Mouse (Mus musculus) spleen, adult 2 months (tissue): Measurements from ENCODE around the gene Cntn3.

ENCODE experiments used
- CTCF ChIP-seq: fragments of 200-500 bp; IDR thresholded peaks from 2 replicates; pipeline ENCODE4 v1.5.1; 2011; ENCODE audit warnings: mild to moderate bottlenecking, inconsistent platforms; ENCODE audit not compliant: insufficient read depth, insufficient read length, insufficient replicate concordance; ENCODE audit errors: extremely low read depth
- POLR2A ChIP-seq: fragments of 200-500 bp; IDR thresholded peaks from 2 replicates; pipeline ENCODE4 v1.6.1; 2011; ENCODE audit warnings: low read depth, low read length, inconsistent platforms

DNA sequence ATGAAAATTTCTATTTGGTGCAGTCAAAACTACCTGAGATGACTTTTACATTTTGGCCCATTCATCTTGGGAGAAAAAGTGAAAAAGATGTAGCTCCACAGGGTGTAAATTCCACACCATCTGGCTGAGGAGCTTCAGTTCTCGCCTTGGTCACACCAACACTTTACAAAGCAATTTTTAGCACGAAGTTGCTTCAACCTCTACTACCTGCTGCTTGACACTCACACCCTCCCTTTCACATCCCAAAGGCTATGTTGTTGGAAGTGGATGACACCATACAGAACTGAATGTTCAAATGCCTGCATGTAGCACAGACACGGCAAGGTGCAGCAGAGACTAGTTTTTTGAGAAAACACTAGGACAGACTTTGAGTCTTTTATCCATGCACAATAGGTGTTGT, 240.8 kb downstream of the Cntn3 start:
- TF ChIP-seq CTCF, result no peak
- TF ChIP-seq POLR2A, result no peak
